Mouse (Mus musculus): ENCODE results near the gene Gng5. TPM values are rescaled to one million over a fixed set of nuclear protein-coding genes. Genes with fewer than 3 reads are reported as not detected.

The Gng5 gene
- polyA plus RNA-seq (2012; rRNA removed; ENCODE audit: low replicate concordance) = 413 and 461 TPM in 2 replicates

DNA sequence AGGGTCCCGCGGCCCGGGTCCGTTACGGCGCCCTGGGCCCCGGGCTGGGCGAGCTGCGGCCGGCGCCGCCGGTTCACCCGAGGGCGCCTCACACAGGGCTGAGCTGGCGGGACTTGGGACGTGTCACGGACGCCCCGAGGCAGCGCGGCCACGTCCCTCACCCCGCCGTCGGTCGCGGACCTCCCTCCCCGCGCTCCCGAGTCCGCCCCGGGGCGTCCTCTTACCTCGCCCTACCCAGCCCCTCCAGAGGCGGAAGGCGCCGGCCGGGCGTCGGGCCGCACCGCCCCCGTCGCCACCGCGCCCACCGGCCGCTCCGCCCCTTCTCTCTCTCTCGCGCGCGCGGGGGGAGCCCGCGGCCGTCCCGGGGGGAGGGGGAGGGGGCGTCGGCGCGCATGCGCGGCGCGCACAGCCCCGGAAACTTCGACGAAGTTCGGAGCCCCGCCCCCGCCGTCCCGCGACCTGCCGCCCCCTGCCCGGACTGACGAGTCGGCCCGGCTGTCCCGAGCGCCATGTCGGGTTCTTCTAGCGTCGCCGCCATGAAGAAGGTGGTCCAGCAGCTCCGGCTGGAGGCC, at the start of gene Gng5, which contains the start of gene Spata1:
Gng5 (plus strand) TSS at position 377 of the 572 bp plus-strand sequence.
Spata1 (minus strand) TSS at position 323 of the 572 bp plus-strand sequence.

DNA sequence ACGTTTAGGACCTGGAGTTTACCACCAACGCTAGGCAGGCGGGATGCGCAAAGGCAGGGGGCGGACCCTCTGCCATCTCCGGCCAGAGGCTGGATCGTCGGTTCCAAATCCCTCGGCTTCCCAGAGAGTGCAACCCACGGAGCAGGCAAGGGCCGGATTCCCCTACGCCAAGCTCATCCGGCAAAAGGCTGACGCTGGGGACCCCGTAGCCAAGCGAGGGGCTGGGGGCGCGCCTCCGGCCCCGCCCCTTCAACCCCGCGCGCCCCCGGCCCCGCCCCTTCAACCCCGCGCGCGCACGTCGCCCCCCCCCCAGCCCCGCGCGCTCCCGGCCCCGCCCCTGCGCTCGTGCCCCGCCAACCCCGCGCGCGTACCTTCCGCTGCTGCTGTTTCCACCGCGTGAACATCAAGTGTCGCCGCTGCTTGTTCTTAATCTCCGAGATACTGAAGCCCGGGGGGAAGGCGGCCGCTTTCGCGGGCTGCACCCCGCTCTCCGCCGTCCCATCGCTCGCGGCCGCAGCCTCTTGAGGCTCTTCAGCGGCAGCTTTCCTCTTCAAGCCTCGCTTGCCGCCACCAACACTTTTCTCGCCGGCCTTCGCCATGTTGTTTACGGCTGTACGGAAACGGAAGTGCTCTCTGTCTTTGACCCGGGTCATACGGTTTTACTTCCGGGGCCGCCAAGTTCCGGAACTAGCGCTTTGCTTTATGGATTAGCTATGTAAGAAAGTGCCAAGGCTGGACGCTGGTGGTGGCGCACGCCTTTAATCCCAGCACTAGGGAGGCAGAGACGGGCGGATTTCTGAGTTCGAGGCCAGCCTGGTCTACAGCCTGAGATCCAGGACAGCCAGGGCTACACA, 21.4 kb downstream of the Gng5 start, which contains the start of gene Rpf1:
Rpf1 (minus strand) TSS at position 632 of the 854 bp plus-strand sequence.

Other genes starting within 250 kb of the Gng5 start
- 1.6 and 6.6 TPM in 2 replicates for gene Ssx2ip, start 95.2 kb upstream of the Gng5 start, polyA plus RNA-seq (2012; rRNA removed; ENCODE audit: low replicate concordance)
- 5.3 and 6.7 TPM in 2 replicates for gene Ctbs, start 50.0 kb upstream of the Gng5 start, polyA plus RNA-seq (2012; rRNA removed; ENCODE audit: low replicate concordance)
- gene Spata1, start 54 bp upstream of the Gng5 start, polyA plus RNA-seq (2012; rRNA removed; ENCODE audit: low replicate concordance) = 1.1 and 1.7 TPM in 2 replicates
- 7.7 and 12.7 TPM in 2 replicates for gene Rpf1, start 21.6 kb downstream of the Gng5 start, polyA plus RNA-seq (2012; rRNA removed; ENCODE audit: low replicate concordance)
- gene Uox, start 70.6 kb downstream of the Gng5 start, polyA plus RNA-seq (2012; rRNA removed; ENCODE audit: low replicate concordance) = 0.77 TPM in 1 of 2 replicates, not detected in the other
- not detected in 2 replicates for gene Dnase2b, start 115.8 kb downstream of the Gng5 start, polyA plus RNA-seq (2012; rRNA removed; ENCODE audit: low replicate concordance)
- not detected in 2 replicates for gene 4930503B20Rik, start 151.5 kb downstream of the Gng5 start, polyA plus RNA-seq (2012; rRNA removed; ENCODE audit: low replicate concordance)
- 0.17 and 0.40 TPM in 2 replicates for gene Samd13, start 185.8 kb downstream of the Gng5 start, polyA plus RNA-seq (2012; rRNA removed; ENCODE audit: low replicate concordance)

Data from subcutaneous adipose tissue, adult 2 months (tissue).